Mouse (Mus musculus): ENCODE data around the gene Pde4a.

DNA sequence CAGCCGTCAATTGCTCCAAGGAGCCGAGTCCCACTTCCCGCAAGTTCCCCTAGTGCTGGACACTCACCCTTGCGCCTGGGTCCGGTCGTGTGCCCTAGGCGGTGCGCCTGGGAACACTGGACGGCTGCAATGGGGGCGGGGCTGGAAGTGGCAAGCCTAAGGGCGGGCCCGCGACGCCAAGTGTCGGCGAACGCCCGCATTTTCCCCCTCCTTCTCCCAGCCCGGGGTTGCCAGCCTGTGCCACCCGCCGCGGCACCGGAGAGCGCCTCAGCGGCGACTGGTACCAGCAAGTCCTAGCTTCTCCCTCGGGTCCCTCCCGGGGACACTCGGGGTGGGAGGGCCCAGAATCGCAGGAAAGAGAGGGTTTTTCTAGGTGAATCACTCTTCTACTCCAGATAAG lies 82.8 kb downstream of the Pde4a start, which contains the start of gene S1pr5:
- no peak for TF ChIP-seq ZNF384 (IDR thresholded peaks at IDR 0.05; ENCODE audit: low read depth, low read length)
- no peak for TF ChIP-seq MAFK (IDR thresholded peaks at IDR 0.05; ENCODE audit: insufficient read depth, low read depth, low read length)
- no peak for TF ChIP-seq HCFC1 (IDR thresholded peaks at IDR 0.05; ENCODE audit: borderline replicate concordance, insufficient read depth, low read length)
- TF ChIP-seq ZC3H11A (IDR thresholded peaks at IDR 0.05; ENCODE audit: borderline replicate concordance, low read depth, low read length) = no peak

Measured in ES-E14 (cell line).